ENCODE assay signal across 20 mouse cellular contexts in the genomic region with DNA sequence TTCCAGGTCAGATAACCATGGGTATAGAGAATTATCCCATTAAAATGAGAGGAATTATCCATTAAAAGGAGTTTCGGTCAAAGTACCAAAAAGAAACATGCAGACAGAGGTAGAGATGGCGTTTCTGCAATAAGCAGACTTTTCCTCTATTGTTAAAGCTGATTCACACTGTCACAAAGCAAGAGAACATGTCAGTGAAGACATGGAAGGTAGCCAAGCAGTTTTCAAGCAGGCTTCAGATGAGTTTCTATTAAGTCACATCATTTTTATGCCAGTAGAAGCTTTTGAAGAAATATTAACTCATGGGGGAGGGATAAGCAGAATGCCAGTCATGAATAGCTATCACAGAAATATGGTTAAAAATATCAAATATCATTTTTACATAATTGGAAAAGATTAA.
"Had no signal": no experiment of that assay in that cellular context is flagged by ENCODE, and none has a peak within 500 bp of the region (broad histone marks: within the 10 kb centered on the region; RNA-seq: fewer than 3 reads in every experiment).

No protein-coding gene starts in this region.

- H3K27ac ChIP-seq: hindbrain, embryonic 15.5 days; kidney, embryonic 15.5 days; kidney, postnatal 0 days; limb, embryonic 13.5 days; limb, embryonic 15.5 days; liver, embryonic 12.5 days; liver, embryonic 14.5 days had no signal

- DNase-seq: gastrocnemius, postnatal 14 days; gastrocnemius, postnatal 36 days; heart, adult 18-20 months; heart, postnatal 10 days; heart, postnatal 36 days; kidney, adult 11 months; kidney, postnatal 14 days; kidney, postnatal 36 days; layer of hippocampus, postnatal 36 days; left cerebral cortex, postnatal 4 days had no signal

- H3K4me3 ChIP-seq: heart, embryonic 10.5 days; heart, embryonic 12.5 days; hindbrain, embryonic 13.5 days; hindbrain, embryonic 15.5 days; kidney, embryonic 15.5 days; limb, embryonic 13.5 days; limb, embryonic 15.5 days; liver, embryonic 12.5 days had no signal
